Mouse (Mus musculus) midbrain, embryonic 10.5 days (tissue): ENCODE results near the gene Arhgap23. TPM values are rescaled to one million over a fixed set of nuclear protein-coding genes. Genes with fewer than 3 reads are reported as not detected.

Experiments used
- DNase-seq: peaks from one replicate; pipeline ENCODE4 v3.0.0-alpha.2; 2017; ENCODE audit warnings: low spot score
- H3K27ac ChIP-seq: fragments of 300-500 bp; sonication (generic); replicated peaks from 2 replicates; pipeline ENCODE4 v1.5.1; 2016; ENCODE audit warnings: mild to moderate bottlenecking
- H3K27me3 ChIP-seq: fragments of 300-500 bp; sonication (generic); 2 replicates; pipeline ENCODE4 v1.6.1; 2016; ENCODE audit warnings: low read depth, mild to moderate bottlenecking; ENCODE audit not compliant: poor library complexity, severe bottlenecking
- H3K36me3 ChIP-seq: fragments of 300-500 bp; sonication (generic); 2 replicates; pipeline ENCODE4 v1.6.1; 2016; ENCODE audit warnings: mild to moderate bottlenecking, moderate library complexity
- H3K4me1 ChIP-seq: fragments of 300-500 bp; sonication (generic); 2 replicates; pipeline ENCODE4 v1.6.1; 2016
- H3K4me3 ChIP-seq: fragments of 300-500 bp; sonication (generic); 2 replicates; pipeline ENCODE4 v1.5.1; 2016; ENCODE audit warnings: mild to moderate bottlenecking, moderate library complexity
- H3K9me3 ChIP-seq: fragments of 300-500 bp; sonication (generic); replicated peaks from 2 replicates; pipeline ENCODE4 v1.6.1; 2016; ENCODE audit warnings: mild to moderate bottlenecking
- WGBS: fragments of 180-500 bp; shearing (Covaris S2); methylation state at CpG from one replicate; pipeline ENCODE4 v1.1.7; 2016; 5-methylcytosine and 5-hydroxymethylcytosine counted together
- polyA plus RNA-seq: library from polyadenylated mRNA; unstranded; fragments of >200 nt; fragmentation: Nextera tagmentation; extraction: Ambion mirVana; gene quantifications from 2 replicates; pipeline ENCODE4 v1.2.1, GENCODE M21; 2016

Arhgap23 gene
- polyA plus RNA-seq, 1 experiment from 2014 or later: 1.9 TPM

DNA sequence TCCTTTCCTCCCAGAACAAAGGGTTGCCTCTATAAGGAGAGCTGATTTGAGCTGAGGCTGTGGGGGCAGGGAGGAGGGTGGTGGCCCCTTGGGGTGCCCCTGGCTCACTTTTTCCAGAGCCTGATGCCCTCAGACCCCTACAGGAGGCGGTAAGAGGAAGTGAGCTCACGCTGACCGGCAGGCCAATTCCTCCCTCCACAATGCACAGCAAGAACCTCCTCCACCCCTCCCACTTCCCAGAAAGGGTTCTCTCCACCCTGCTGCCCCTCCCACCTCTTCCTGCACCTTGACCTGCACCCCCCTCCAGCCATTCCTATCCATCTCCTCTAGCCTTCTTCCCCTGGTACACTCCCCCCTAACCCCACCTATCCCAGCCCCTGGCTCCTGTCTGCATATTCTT lies 3.2 kb upstream of the Arhgap23 start:
- H3K4me1 ChIP-seq: peaks cover 30% of the 10 kb centered on the region
- H3K27ac ChIP-seq: peak overlapping the region; percentile 39
- H3K4me3 ChIP-seq: no peak overlapping the region
- H3K36me3 ChIP-seq: no peaks in the 10 kb centered on the region
- H3K27me3 ChIP-seq: peaks cover 68% of the 10 kb centered on the region
- DNase-seq: no peak
- H3K9me3 ChIP-seq: no peaks in the 10 kb centered on the region
- 30% methylated on average over 3 of the region's 3 CpGs for WGBS

GRCm38 (mm10) chr11:97412808-97413347 lies 2.5 kb upstream of the Arhgap23 start:
- peak overlapping the region; percentile 39; the same call in 1 of the 2 replicates for H3K27ac ChIP-seq
- H3K4me3 ChIP-seq: no peak overlapping the region
- WGBS: 38% methylated on average over 10 of the region's 10 CpGs
- H3K36me3 ChIP-seq: no peaks in the 10 kb centered on the region
- peaks cover 68% of the 10 kb centered on the region for H3K27me3 ChIP-seq
- no peak for DNase-seq
- peaks cover 30% of the 10 kb centered on the region for H3K4me1 ChIP-seq
- H3K9me3 ChIP-seq: no peaks in the 10 kb centered on the region

- Histone ChIP-seq H3K36me3 (no peaks in the 10 kb centered on the region), H3K4me3 (peak overlapping the region; percentile 60), H3K27me3 (peaks cover 56% of the 10 kb centered on the region), H3K9me3 (no peaks in the 10 kb centered on the region), H3K4me1 (peaks cover 39% of the 10 kb centered on the region), H3K27ac (peak overlapping the region; percentile 72)
- peak; percentile 55 for DNase-seq
- 2% methylated on average over 48 of the region's 49 CpGs for WGBS
Observed at GRCm38 (mm10) chr11:97415712-97416636, 641 bp downstream of the Arhgap23 start.

DNA sequence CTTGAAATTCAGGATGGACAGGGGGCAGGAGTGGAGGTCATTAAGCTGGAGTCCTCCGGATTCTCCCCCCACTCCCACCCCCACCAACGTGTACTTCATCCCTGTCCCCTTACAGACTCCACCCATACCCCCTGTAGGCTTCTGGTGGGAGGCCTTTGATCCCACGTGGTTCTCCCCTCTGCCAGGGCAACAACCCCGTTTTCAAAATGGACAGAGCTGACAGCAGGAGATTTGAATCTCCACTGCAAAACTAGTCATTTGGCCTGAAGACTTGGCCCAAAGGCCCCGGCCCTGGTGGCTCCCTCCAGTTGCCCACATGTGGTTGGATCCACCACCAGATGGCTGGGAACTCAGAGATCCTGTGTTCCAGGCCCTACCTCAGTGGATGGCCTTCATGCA lies 1.3 kb downstream of the Arhgap23 start:
- Histone ChIP-seq H3K4me3 (peak overlapping the region; percentile 60; the same call in 1 of the 2 replicates), H3K4me1 (peaks cover 39% of the 10 kb centered on the region)
- 10% methylated on average over 5 of the region's 5 CpGs for WGBS

DNA sequence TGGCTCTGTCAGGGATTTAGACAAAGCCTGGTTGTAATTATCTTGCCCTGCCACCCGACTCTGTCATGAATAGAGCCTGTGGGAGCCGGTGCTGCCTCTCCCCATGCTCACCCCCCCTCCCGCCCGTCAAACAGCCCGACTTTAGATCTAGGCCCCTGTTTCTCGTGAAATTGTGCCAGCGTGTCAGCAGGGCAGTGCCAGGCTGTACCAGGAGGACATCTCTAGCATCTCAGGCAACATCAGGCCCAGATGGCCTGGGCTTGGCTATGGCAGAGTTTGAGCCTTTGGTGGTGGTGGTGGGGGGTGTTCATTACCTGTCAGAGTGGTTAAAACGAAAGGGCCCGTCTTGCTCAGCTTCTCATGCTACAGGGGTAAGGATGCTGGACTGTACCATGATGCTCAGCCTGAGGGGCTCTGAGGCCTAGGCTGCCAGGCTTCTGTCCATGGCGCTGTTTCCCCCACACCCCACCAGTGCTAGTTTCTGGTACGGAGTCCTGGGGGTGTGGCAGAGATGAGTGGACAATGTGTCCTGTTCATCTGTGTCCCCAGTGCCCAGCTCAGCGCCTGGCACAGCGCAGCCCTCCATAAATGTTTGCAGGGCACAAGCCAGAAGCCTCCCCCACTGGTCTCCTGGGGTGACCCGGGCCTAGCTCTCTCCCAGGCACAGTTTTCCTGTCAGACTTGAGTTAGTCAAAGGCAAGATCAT lies 3.7 kb downstream of the Arhgap23 start:
- H3K4me1 ChIP-seq: peaks cover 48% of the 10 kb centered on the region
- no peak overlapping the region for H3K27ac ChIP-seq
- peaks cover 36% of the 10 kb centered on the region for H3K27me3 ChIP-seq
- 68% methylated on average over 14 of the region's 14 CpGs for WGBS
- no peak for DNase-seq
- no peaks in the 10 kb centered on the region for H3K9me3 ChIP-seq
- H3K4me3 ChIP-seq: no peak overlapping the region
- no peaks in the 10 kb centered on the region for H3K36me3 ChIP-seq

More for the DNA sequence above, 1.3 kb downstream of the Arhgap23 start:
- Histone ChIP-seq H3K9me3 (no peaks in the 10 kb centered on the region), H3K36me3 (no peaks in the 10 kb centered on the region), H3K27me3 (peaks cover 53% of the 10 kb centered on the region), H3K27ac (no peak overlapping the region)
- DNase-seq: no peak

GRCm38 (mm10) chr11:97419540-97419900 lies 4.2 kb downstream of the Arhgap23 start:
- no peak for DNase-seq
- Histone ChIP-seq H3K27me3 (peaks cover 32% of the 10 kb centered on the region), H3K9me3 (no peaks in the 10 kb centered on the region), H3K27ac (no peak overlapping the region), H3K4me1 (peaks cover 54% of the 10 kb centered on the region), H3K4me3 (no peak overlapping the region), H3K36me3 (no peaks in the 10 kb centered on the region)
- 87% methylated on average over 5 of the region's 5 CpGs for WGBS

GRCm38 (mm10) chr11:97422507-97422906 lies 7.2 kb downstream of the Arhgap23 start:
- H3K4me3 ChIP-seq: no peak overlapping the region
- H3K27me3 ChIP-seq: peaks cover 15% of the 10 kb centered on the region
- no peak for DNase-seq
- no peaks in the 10 kb centered on the region for H3K9me3 ChIP-seq
- WGBS: 56% methylated on average over 4 of the region's 4 CpGs
- peak overlapping the region; percentile 72 for H3K27ac ChIP-seq
- peaks cover 41% of the 10 kb centered on the region for H3K4me1 ChIP-seq
- no peaks in the 10 kb centered on the region for H3K36me3 ChIP-seq

- no peak overlapping the region for H3K4me3 ChIP-seq
- no peaks in the 10 kb centered on the region for H3K36me3 ChIP-seq
- 59% methylated on average over 5 of the region's 5 CpGs for WGBS
- no peak for DNase-seq
- H3K9me3 ChIP-seq: no peaks in the 10 kb centered on the region
- peaks cover 17% of the 10 kb centered on the region for H3K27me3 ChIP-seq
- H3K4me1 ChIP-seq: peaks cover 49% of the 10 kb centered on the region
- H3K27ac ChIP-seq: peak overlapping the region; percentile 34; the same call in 1 of the 2 replicates
Observed at GRCm38 (mm10) chr11:97424092-97424692, 8.9 kb downstream of the Arhgap23 start.

DNA sequence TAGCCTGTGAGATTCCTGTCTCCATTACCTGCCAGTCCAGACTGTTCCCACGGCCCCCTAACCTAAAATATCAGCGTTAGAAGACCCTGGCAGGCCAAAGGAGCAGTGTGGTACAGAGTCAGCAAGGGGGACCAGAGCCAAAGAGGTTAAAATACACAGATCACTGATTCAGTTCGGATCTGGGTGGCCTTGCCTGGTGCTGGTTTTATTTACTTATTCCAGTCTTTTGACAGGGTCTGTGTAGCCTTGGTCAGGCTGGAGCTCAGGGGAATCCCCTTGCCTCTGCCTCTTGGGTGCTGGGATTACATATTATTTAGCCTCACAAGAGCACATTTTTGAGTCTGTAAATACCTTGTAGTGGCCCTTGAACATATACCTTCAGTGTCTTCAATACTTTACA lies 9.5 kb downstream of the Arhgap23 start:
- WGBS: 67% methylated on average over 3 of the region's 3 CpGs
- Histone ChIP-seq H3K4me1 (peaks cover 49% of the 10 kb centered on the region), H3K4me3 (no peak overlapping the region), H3K9me3 (no peaks in the 10 kb centered on the region), H3K27me3 (peaks cover 24% of the 10 kb centered on the region), H3K36me3 (no peaks in the 10 kb centered on the region), H3K27ac (no peak overlapping the region)
- no peak for DNase-seq

DNA sequence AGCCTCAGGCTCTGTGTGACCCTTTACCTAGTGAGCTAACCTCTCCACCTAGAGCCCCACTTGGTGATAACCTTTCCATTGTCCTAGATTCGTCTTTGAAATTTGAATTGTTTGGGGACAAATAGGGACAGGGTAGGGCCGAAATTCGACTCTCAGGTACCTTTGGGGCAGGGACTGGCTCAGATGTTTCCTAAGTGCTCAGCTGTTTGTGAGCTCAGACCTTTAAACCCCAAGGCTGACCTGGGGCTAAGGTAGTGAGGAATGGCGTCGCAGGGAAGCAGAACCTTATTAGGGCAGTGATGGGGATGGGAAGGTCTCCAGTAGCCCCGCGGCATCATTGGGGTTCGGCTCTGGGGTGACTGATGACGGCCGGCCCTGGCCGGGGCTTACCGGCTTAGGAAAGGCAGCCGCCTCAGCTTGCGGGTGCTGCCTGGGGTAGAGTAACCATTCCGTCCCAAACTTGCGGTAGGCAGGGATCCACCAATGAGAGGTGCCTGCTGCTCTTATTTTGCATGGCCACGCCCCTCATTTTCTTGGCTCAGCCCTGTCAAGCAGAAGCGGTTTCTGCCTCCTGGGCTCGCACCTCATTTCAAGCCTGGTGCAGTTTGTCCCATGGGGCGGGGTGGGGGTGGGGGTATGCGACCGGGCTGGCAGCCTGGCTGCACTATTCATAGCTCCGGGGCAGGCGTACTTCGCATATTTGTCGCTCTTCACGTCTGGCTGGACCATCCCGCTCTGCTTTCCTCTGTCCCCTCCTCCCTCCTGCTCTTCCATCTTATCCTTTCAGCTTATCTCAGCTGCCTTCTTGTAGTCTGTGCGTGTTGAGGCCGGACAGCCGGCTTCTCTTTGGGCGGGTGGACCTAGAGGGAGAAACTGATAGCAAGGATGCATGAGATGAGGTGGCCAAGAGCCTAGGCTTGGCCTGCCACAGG lies 12.7 kb downstream of the Arhgap23 start:
- peak overlapping the region; percentile 65 for H3K27ac ChIP-seq
- WGBS: under 1% methylated on average over 32 of the region's 32 CpGs

DNA sequence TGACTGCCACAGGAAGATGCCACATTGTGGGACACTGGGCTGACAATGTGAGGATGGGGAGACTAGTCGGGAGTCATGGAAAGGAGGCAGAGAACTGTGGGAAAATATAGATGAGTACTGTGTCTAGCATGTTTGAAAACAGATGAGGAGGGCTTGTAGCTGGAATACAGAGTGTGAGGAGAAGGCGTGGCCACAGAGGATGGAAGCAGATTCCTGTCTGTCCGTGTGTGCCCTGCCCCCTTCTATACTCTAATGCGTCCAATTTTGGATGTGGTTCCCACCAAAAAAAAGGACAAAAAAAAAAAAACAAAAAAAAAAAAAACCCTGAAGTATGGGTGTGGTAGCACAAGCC lies 13.4 kb downstream of the Arhgap23 start:
- WGBS: 56% methylated on average over 4 of the region's 4 CpGs
- DNase-seq: no peak
- H3K9me3 ChIP-seq: no peaks in the 10 kb centered on the region
- H3K27me3 ChIP-seq: peaks cover 29% of the 10 kb centered on the region
- no peaks in the 10 kb centered on the region for H3K36me3 ChIP-seq
- peak overlapping the region; percentile 55 for H3K4me3 ChIP-seq
- H3K27ac ChIP-seq: peak overlapping the region; percentile 65
- peaks cover 31% of the 10 kb centered on the region for H3K4me1 ChIP-seq

More for the DNA sequence above, 12.7 kb downstream of the Arhgap23 start:
- DNase-seq: peak; percentile 83
- H3K4me1 ChIP-seq: peaks cover 37% of the 10 kb centered on the region
- no peaks in the 10 kb centered on the region for H3K9me3 ChIP-seq
- H3K27me3 ChIP-seq: peaks cover 29% of the 10 kb centered on the region
- peak overlapping the region; percentile 55 for H3K4me3 ChIP-seq
- H3K36me3 ChIP-seq: no peaks in the 10 kb centered on the region

DNA sequence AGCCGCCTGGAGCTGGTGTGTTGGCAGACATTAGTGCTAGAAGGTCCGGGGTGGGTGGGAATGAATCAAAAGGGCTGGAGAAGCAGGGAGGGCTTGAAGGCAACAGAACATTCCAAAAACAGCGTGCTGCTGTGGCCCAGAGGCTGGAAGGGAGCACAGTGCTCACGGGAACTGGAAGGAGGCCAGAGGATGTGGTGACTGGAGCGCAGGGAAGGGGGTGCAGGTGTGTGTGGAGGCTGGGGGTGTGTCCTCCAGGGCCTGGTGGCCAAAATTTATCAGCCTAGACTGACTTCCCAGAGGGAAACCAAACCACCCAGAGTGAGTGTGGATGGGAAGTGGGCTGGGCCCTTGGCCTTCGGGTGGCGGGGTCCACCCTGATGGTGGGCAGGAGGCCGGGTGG lies 14.3 kb downstream of the Arhgap23 start:
- WGBS: 87% methylated on average over 8 of the region's 8 CpGs
- DNase-seq: no peak
- Histone ChIP-seq H3K4me3 (no peak overlapping the region), H3K36me3 (no peaks in the 10 kb centered on the region), H3K9me3 (no peaks in the 10 kb centered on the region), H3K27ac (no peak overlapping the region), H3K4me1 (peaks cover 29% of the 10 kb centered on the region), H3K27me3 (peaks cover 29% of the 10 kb centered on the region)
